Mouse (Mus musculus) liver, postnatal 0 days (tissue): Measurements from ENCODE around the gene Cdk6.

ENCODE experiments used
- CTCF ChIP-seq: sonication (generic); IDR thresholded peaks from 2 replicates; pipeline ENCODE4 v1.5.1; 2016; ENCODE audit warnings: antibody characterized with exemption, low read depth
- EP300 ChIP-seq: IDR thresholded peaks from 2 replicates; pipeline ENCODE4 v1.6.1; 2016; ENCODE audit warnings: antibody characterized with exemption, low read depth, mild to moderate bottlenecking

GRCm38 (mm10) chr5:3522826-3523225 is 181.5 kb downstream of the Cdk6 start:
- no peak for TF ChIP-seq CTCF
- TF ChIP-seq EP300, result no peak
